Mouse (Mus musculus) granulocyte monocyte progenitor cell, adult 5-6 weeks (primary cell): Measurements from ENCODE around the gene Tmem176a. TPM values are rescaled to one million over a fixed set of nuclear protein-coding genes. Genes with fewer than 3 reads are reported as not detected.

Experiments used
- ATAC-seq: replicated peaks from 2 replicates; pipeline ENCODE4 v1.8.0; 2016; ENCODE audit warnings: mild to moderate bottlenecking, moderate TSS enrichment, inconsistent platforms; ENCODE audit not compliant: poor library complexity, severe bottlenecking
- total RNA-seq, 2 experiments: library from RNA; stranded (forward) in 1 of 2; stranded (reverse) in 1 of 2; fragments of 200-712, 200-1000 nt in 1 of 2; fragments of >200 nt in 1 of 2; fragmentation: Nextera tagmentation in 1 of 2; gene quantifications; 2 replicates each; pipeline ENCODE4 v1.2.3; 2014 to 2017

Gene Tmem176a
- total RNA-seq, 2 experiments from 2014 or later, result 45.3 to 69.4 TPM

GRCm38 (mm10) chr6:48875515-48875914 is 34.8 kb downstream of the Tmem176a start:
- no peak for ATAC-seq

GRCm38 (mm10) chr6:48876510-48877135 is 35.9 kb downstream of the Tmem176a start:
- ATAC-seq, result no peak

- peak; percentile 92 for ATAC-seq
These were observed 53.5 kb downstream of the Tmem176a start for GRCm38 (mm10) chr6:48894203-48894602.

GRCm38 (mm10) chr6:48894938-48895818 is 54.5 kb downstream of the Tmem176a start:
- ATAC-seq, result no peak; the same call in 1 of the 2 replicates

GRCm38 (mm10) chr6:48895941-48896340 is 55.2 kb downstream of the Tmem176a start:
- ATAC-seq, result no peak

Other genes with a start within 250 kb of the Tmem176a start
- 15.2 and 18.8 TPM in 2 replicates for gene Repin1, start 247.0 kb upstream of the Tmem176a start, total RNA-seq (2014; fragmentation: Nextera tagmentation)
- 10.6 and 12.0 TPM in 2 replicates for gene Repin1, start 247.0 kb upstream of the Tmem176a start, total RNA-seq (2017)
- gene Gm44965, start 247.0 kb upstream of the Tmem176a start, total RNA-seq (2014; fragmentation: Nextera tagmentation), result not detected in 2 replicates
- gene Gm44965, start 247.0 kb upstream of the Tmem176a start, total RNA-seq (2017), result not detected in 2 replicates
- gene Zfp775, start 238.9 kb upstream of the Tmem176a start, total RNA-seq (2014; fragmentation: Nextera tagmentation), result 2.2 TPM in 1 of 2 replicates, not detected in the other
- 0.99 and 1.7 TPM in 2 replicates for gene Zfp775, start 238.9 kb upstream of the Tmem176a start, total RNA-seq (2017)
- 1.3 TPM in 1 of 2 replicates, not detected in the other for gene AI854703, start 214.2 kb upstream of the Tmem176a start, total RNA-seq (2014; fragmentation: Nextera tagmentation)
- 0.05 and 0.13 TPM in 2 replicates for gene AI854703, start 214.2 kb upstream of the Tmem176a start, total RNA-seq (2017)
- gene Gimap8, start 193.7 kb upstream of the Tmem176a start, total RNA-seq (2014; fragmentation: Nextera tagmentation), result not detected in 2 replicates
- gene Gimap8, start 193.7 kb upstream of the Tmem176a start, total RNA-seq (2017), result 0.34 and 0.72 TPM in 2 replicates
- 8.3 and 10.3 TPM in 2 replicates for gene Gimap9, start 164.8 kb upstream of the Tmem176a start, total RNA-seq (2014; fragmentation: Nextera tagmentation)
- gene Gimap9, start 164.8 kb upstream of the Tmem176a start, total RNA-seq (2017), result 9.4 and 16.1 TPM in 2 replicates
- gene Gimap4, start 156.4 kb upstream of the Tmem176a start, total RNA-seq (2014; fragmentation: Nextera tagmentation), result not detected in 2 replicates
- 0.60 and 1.3 TPM in 2 replicates for gene Gimap4, start 156.4 kb upstream of the Tmem176a start, total RNA-seq (2017)
- 0.58 and 1.4 TPM in 2 replicates for gene Gimap6, start 132.7 kb upstream of the Tmem176a start, total RNA-seq (2014; fragmentation: Nextera tagmentation)
- 4.1 and 6.3 TPM in 2 replicates for gene Gimap6, start 132.7 kb upstream of the Tmem176a start, total RNA-seq (2017)
- 11.1 TPM in 1 of 2 replicates, not detected in the other for gene Gm28053, start 122.3 kb upstream of the Tmem176a start, total RNA-seq (2014; fragmentation: Nextera tagmentation)
- 3.1 TPM in 1 of 2 replicates, not detected in the other for gene Gm28053, start 122.3 kb upstream of the Tmem176a start, total RNA-seq (2017)
- gene Gimap7, start 122.3 kb upstream of the Tmem176a start, total RNA-seq (2014; fragmentation: Nextera tagmentation), result not detected in 2 replicates
- gene Gimap7, start 122.3 kb upstream of the Tmem176a start, total RNA-seq (2017), result not detected in 2 replicates
- 0.43 and 3.1 TPM in 2 replicates for gene Gimap1, start 101.9 kb upstream of the Tmem176a start, total RNA-seq (2014; fragmentation: Nextera tagmentation)
- gene Gimap1, start 101.9 kb upstream of the Tmem176a start, total RNA-seq (2017), result 0.93 and 2.0 TPM in 2 replicates
- 0.75 TPM in 1 of 2 replicates, not detected in the other for gene Gimap5, start 94.7 kb upstream of the Tmem176a start, total RNA-seq (2014; fragmentation: Nextera tagmentation)
- gene Gimap5, start 94.7 kb upstream of the Tmem176a start, total RNA-seq (2017), result 0.09 TPM in 1 of 2 replicates, not detected in the other
- not detected in 2 replicates for gene Gimap3, start 70.1 kb upstream of the Tmem176a start, total RNA-seq (2014; fragmentation: Nextera tagmentation)
- gene Gimap3, start 70.1 kb upstream of the Tmem176a start, total RNA-seq (2017), result 0.34 TPM in 1 of 2 replicates, not detected in the other
- 127 TPM in 2 replicates for gene Tmem176b, start 577 bp downstream of the Tmem176a start, total RNA-seq (2014; fragmentation: Nextera tagmentation)
- 88.4 and 105 TPM in 2 replicates for gene Tmem176b, start 577 bp downstream of the Tmem176a start, total RNA-seq (2017)
- gene Aoc1, start 32.0 kb downstream of the Tmem176a start, total RNA-seq (2014; fragmentation: Nextera tagmentation), result 0.41 and 1.8 TPM in 2 replicates
- gene Aoc1, start 32.0 kb downstream of the Tmem176a start, total RNA-seq (2017), result 0.69 TPM in 1 of 2 replicates, not detected in the other
- gene 1600015I10Rik, start 89.0 kb downstream of the Tmem176a start, total RNA-seq (2014; fragmentation: Nextera tagmentation), result not detected in 2 replicates
- gene 1600015I10Rik, start 89.0 kb downstream of the Tmem176a start, total RNA-seq (2017), result not detected in 2 replicates
- not detected in 2 replicates for gene Doxl2, start 134.0 kb downstream of the Tmem176a start, total RNA-seq (2014; fragmentation: Nextera tagmentation)
- not detected in 2 replicates for gene Doxl2, start 134.0 kb downstream of the Tmem176a start, total RNA-seq (2017)
- gene Svs1, start 145.9 kb downstream of the Tmem176a start, total RNA-seq (2014; fragmentation: Nextera tagmentation), result not detected in 2 replicates
- not detected in 2 replicates for gene Svs1, start 145.9 kb downstream of the Tmem176a start, total RNA-seq (2017)
- gene Gpnmb, start 195.6 kb downstream of the Tmem176a start, total RNA-seq (2014; fragmentation: Nextera tagmentation), result 2.5 TPM in 1 of 2 replicates, not detected in the other
- gene Gpnmb, start 195.6 kb downstream of the Tmem176a start, total RNA-seq (2017), result 0.26 TPM in 1 of 2 replicates, not detected in the other
- 30.3 and 42.4 TPM in 2 replicates for gene Malsu1, start 232.9 kb downstream of the Tmem176a start, total RNA-seq (2014; fragmentation: Nextera tagmentation)
- gene Malsu1, start 232.9 kb downstream of the Tmem176a start, total RNA-seq (2017), result 14.2 and 23.8 TPM in 2 replicates